Mouse (Mus musculus) hindbrain, embryonic 16.5 days (tissue): ENCODE results near the gene Cmtm8. TPM values are rescaled to one million over a fixed set of nuclear protein-coding genes. Genes with fewer than 3 reads are reported as not detected.

Experiments used
- ATAC-seq: fragments of 200-750 bp; cut with Nextera tagmentation; 2 replicates; pipeline ENCODE4 v1.8.0; 2017; ENCODE audit warnings: moderate TSS enrichment, moderate library complexity
- H3K27ac ChIP-seq: fragments of 300-500 bp; sonication (generic); 2 replicates; pipeline ENCODE4 v1.5.1; 2014; ENCODE audit warnings: low read depth, mild to moderate bottlenecking, control low read depth, low read length, moderate library complexity
- H3K27me3 ChIP-seq: fragments of 300-500 bp; sonication (generic); replicated peaks from 2 replicates; pipeline ENCODE4 v1.6.1; 2014; ENCODE audit warnings: low read length; ENCODE audit not compliant: control insufficient read depth, insufficient read depth
- H3K36me3 ChIP-seq: fragments of 300-500 bp; sonication (generic); 2 replicates; pipeline ENCODE4 v1.6.1; 2014; ENCODE audit warnings: mild to moderate bottlenecking, low read length, moderate library complexity, mixed read lengths; ENCODE audit not compliant: control insufficient read depth, insufficient read depth
- H3K4me1 ChIP-seq: fragments of 300-500 bp; sonication (generic); 2 replicates; pipeline ENCODE4 v1.6.1; 2014; ENCODE audit warnings: low read depth, low read length; ENCODE audit not compliant: control insufficient read depth, insufficient read depth
- H3K4me2 ChIP-seq: fragments of 300-500 bp; sonication (generic); 2 replicates; pipeline ENCODE4 v1.6.1; 2014; ENCODE audit warnings: mild to moderate bottlenecking, low read length, control low read depth, moderate library complexity
- H3K4me3 ChIP-seq: fragments of 300-500 bp; sonication (generic); 2 replicates; pipeline ENCODE4 v1.5.1; 2014; ENCODE audit warnings: mild to moderate bottlenecking, low read length, control low read depth, moderate library complexity
- H3K9ac ChIP-seq: fragments of 300-500 bp; sonication (generic); 2 replicates; pipeline ENCODE4 v1.6.1; 2014; ENCODE audit warnings: low read depth, mild to moderate bottlenecking, control low read depth, low read length, moderate library complexity
- H3K9me3 ChIP-seq: fragments of 300-500 bp; sonication (generic); 2 replicates; pipeline ENCODE4 v1.6.1; 2014; ENCODE audit warnings: mild to moderate bottlenecking, low read length, moderate library complexity; ENCODE audit not compliant: control insufficient read depth
- WGBS: fragments of 180-500 bp; shearing (Covaris S2); extraction: QIAGEN DNeasy Blood & Tissue Kit; methylation state at CpG from one replicate; pipeline ENCODE4 v1.1.7; 2014; 5-methylcytosine and 5-hydroxymethylcytosine counted together
- polyA plus RNA-seq: library from polyadenylated mRNA; unstranded; fragments of >200 nt; fragmentation: Nextera tagmentation; extraction: Ambion mirVana; gene quantifications from 2 replicates; pipeline ENCODE4 v1.2.1, GENCODE M21; 2015

Gene Cmtm8
- polyA plus RNA-seq, 1 experiment from 2014 or later, result 6.8 TPM

GRCm38 (mm10) chr9:114812001-114812400 lies 32.0 kb downstream of the Cmtm8 start:
- Histone ChIP-seq H3K27ac (no peak overlapping the region), H3K9me3 (no peaks in the 10 kb centered on the region), H3K4me2 (no peak overlapping the region), H3K4me1 (no peaks in the 10 kb centered on the region), H3K36me3 (no peaks in the 10 kb centered on the region), H3K9ac (no peak overlapping the region), H3K27me3 (no peaks in the 10 kb centered on the region), H3K4me3 (no peak overlapping the region)
- WGBS, result 84% methylated on average over 4 of the region's 4 CpGs
- no peak for ATAC-seq

DNA sequence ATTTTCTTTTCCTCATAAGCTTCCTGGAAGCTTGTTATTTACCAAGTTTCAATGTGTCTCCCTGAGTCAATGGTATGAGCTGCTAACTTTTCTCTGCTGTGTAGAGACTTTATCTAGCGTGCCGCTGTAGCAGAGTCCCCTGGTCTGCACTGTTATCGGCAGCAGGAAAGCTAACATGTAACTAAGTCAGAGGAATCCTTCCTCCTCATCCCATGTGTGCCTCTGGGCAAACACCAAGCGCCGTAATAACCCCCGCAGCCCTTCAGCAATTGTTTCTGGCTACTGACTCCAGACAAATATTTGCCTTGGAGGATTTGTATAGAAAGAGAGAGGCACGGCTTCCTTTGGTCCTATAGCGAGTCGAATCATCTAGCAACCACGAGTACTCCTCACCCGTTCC lies 33.1 kb downstream of the Cmtm8 start:
- no peaks in the 10 kb centered on the region for H3K36me3 ChIP-seq
- no peaks in the 10 kb centered on the region for H3K4me1 ChIP-seq
- H3K4me3 ChIP-seq, result no peak overlapping the region
- H3K4me2 ChIP-seq, result no peak overlapping the region
- no peak overlapping the region for H3K27ac ChIP-seq
- 75% methylated on average over 11 of the region's 11 CpGs for WGBS
- ATAC-seq, result no peak
- H3K9ac ChIP-seq, result no peak overlapping the region
- H3K27me3 ChIP-seq, result no peaks in the 10 kb centered on the region
- no peaks in the 10 kb centered on the region for H3K9me3 ChIP-seq

DNA sequence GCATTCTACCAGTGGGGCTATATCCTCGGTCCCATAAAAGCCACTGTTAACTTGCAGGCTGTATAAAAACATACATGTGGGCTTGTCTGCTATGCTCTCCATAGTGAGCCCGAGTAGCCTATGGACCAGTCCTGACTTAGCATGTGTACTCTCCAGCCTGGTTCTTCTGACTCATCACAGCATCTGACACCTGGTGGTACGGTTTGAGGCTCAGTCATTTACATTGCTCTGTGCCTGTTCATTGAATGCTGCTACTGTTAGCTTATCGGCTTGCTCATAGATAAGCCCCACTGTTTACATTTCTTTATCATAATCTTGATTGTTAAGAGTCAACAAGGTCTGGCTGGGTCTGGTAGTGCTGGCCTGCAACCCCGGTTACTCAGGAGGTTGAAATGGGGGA lies 35.3 kb downstream of the Cmtm8 start:
- Histone ChIP-seq H3K4me3 (no peak overlapping the region), H3K9ac (no peak overlapping the region), H3K9me3 (no peaks in the 10 kb centered on the region), H3K4me1 (no peaks in the 10 kb centered on the region), H3K36me3 (no peaks in the 10 kb centered on the region), H3K4me2 (no peak overlapping the region), H3K27ac (no peak overlapping the region), H3K27me3 (no peaks in the 10 kb centered on the region)
- no peak for ATAC-seq
- 84% methylated on average over 5 of the region's 5 CpGs for WGBS

DNA sequence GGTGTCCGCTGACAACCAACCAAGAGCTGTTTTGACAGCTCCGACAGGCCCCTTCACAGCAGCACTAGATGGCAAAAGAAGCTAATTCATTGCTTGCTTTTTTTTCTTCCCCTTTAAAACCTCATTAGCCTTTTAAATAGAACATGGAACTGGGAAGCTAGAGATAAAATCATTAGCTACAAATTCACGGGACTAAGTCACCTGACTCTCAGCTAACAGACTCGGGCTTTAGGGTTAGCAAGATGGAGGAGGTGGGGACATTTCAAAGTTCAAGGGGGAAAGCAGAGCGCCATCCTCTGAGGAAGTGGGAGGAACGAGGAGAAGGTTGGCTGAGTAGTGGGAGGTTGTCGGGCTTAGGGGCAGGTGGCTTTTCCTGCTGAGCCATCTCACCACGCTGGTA lies 36.7 kb downstream of the Cmtm8 start:
- Histone ChIP-seq H3K27me3 (no peaks in the 10 kb centered on the region), H3K27ac (no peak overlapping the region), H3K9ac (no peak overlapping the region), H3K4me2 (no peak overlapping the region), H3K4me3 (no peak overlapping the region), H3K9me3 (no peaks in the 10 kb centered on the region), H3K4me1 (no peaks in the 10 kb centered on the region), H3K36me3 (no peaks in the 10 kb centered on the region)
- no peak for ATAC-seq
- 65% methylated on average over 8 of the region's 8 CpGs for WGBS

DNA sequence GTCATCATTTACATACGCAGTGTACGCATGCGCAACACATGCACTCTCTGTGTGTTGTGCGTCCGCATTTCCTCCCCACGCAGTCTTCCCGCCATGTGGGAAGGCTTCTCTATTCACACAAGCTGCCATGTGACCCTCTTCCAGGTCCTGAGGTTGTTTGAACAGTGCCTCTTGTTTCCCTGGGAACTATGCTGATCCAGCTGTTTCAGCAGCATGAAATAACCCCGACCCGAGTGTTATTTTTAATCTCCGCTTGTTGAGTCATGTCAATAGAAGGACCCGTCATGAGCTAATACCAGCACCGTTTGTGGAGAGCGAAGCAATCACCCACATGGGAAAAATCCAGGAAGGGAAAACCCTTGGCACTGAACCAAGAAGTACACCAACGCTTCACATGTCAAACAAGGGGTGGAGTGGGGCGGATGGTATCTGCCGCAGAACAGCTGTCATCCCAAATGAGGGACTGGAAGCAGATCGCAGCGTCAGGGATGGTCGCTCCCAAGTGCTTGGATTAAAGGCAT lies 38.7 kb downstream of the Cmtm8 start:
- Histone ChIP-seq H3K27ac (no peak overlapping the region), H3K27me3 (no peaks in the 10 kb centered on the region), H3K4me3 (no peak overlapping the region), H3K36me3 (no peaks in the 10 kb centered on the region), H3K4me2 (no peak overlapping the region), H3K4me1 (peaks cover 5% of the 10 kb centered on the region; the same call in 1 of the 2 replicates), H3K9me3 (no peaks in the 10 kb centered on the region), H3K9ac (no peak overlapping the region)
- 56% methylated on average over 19 of the region's 19 CpGs for WGBS
- no peak for ATAC-seq

DNA sequence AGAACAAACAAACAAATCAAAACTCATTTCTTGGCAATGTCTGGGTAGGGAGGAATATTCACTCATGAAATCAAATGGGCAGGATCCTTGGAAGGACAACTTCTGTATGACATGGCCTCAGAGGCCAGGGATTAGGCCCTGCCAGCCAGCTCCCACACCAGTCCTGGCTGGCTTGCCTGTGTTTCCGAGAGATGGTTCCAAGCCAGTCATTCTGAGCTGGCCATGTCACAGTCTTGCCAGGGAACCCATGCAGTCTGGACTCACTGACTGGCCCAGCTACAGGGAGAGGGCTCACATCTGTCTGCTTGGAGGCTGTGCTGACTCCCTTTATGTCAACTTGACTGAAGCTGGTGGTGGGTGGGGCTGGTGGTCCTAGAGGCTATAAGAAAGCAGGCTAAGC lies 41.8 kb downstream of the Cmtm8 start:
- H3K27ac ChIP-seq, result no peak overlapping the region
- no peaks in the 10 kb centered on the region for H3K9me3 ChIP-seq
- 89% methylated on average over 1 of the region's 1 CpGs for WGBS
- no peaks in the 10 kb centered on the region for H3K36me3 ChIP-seq
- H3K9ac ChIP-seq, result no peak overlapping the region
- H3K4me2 ChIP-seq, result no peak overlapping the region
- peaks cover 8% of the 10 kb centered on the region for H3K4me1 ChIP-seq
- H3K4me3 ChIP-seq, result no peak overlapping the region
- ATAC-seq, result no peak
- no peaks in the 10 kb centered on the region for H3K27me3 ChIP-seq

DNA sequence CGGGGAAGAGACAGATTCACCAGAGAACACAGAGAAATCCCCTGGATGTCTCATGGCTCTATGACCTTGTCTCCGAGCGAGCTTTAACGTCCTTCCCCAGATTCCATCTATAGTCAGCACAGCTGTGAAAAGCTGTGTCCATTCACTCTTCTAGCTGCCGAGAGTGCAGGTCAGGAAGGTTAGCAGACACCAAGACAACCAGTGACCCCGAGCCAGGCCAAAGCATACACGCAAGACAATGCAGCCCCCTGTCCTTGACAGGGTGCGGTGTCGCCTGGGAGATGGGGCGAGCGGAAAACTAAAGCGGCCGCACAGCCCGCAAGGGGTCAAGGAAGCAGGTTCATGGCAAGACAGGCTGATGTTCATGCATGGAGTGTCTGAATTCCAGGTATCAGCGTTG lies 42.7 kb downstream of the Cmtm8 start:
- Histone ChIP-seq H3K27me3 (no peaks in the 10 kb centered on the region), H3K4me1 (peaks cover 8% of the 10 kb centered on the region), H3K4me3 (no peak overlapping the region), H3K4me2 (no peak overlapping the region), H3K9ac (no peak overlapping the region), H3K9me3 (no peaks in the 10 kb centered on the region), H3K36me3 (no peaks in the 10 kb centered on the region), H3K27ac (no peak overlapping the region)
- no peak for ATAC-seq
- WGBS, result 18% methylated on average over 15 of the region's 15 CpGs

DNA sequence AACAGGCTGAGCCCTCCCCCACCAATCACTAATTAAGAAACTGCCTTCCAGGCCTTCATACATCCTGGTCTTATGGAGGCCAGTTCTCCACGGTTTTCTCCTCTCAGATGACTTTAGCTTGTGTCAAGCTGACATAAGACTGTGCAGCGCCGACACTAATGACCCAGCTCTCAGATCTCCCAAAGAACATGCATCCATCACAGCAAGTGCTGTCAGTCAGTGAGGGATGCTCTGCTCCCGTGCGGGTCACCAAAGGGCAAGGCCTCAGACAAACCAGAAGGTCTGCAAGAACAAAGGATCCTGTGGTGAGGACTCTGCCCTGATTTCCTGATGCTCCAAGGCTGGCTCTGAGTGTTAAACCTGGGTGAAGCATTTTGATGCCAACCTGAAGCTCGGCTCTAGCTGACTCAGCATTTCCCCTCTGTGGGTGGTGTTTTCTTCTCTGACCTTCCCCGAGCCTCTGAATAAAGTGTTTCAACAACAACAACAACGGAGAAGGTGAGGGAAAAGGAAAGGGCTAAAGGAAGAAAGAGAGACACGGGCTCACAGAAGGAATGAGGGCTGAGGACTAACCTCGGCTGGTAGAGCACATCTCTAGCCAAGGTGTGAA lies 44.4 kb downstream of the Cmtm8 start:
- Histone ChIP-seq H3K9ac (no peak overlapping the region), H3K4me2 (no peak overlapping the region), H3K36me3 (no peaks in the 10 kb centered on the region), H3K4me1 (peaks cover 8% of the 10 kb centered on the region), H3K27me3 (no peaks in the 10 kb centered on the region), H3K27ac (no peak overlapping the region), H3K9me3 (no peaks in the 10 kb centered on the region), H3K4me3 (no peak overlapping the region)
- WGBS, result 39% methylated on average over 10 of the region's 10 CpGs
- no peak for ATAC-seq

DNA sequence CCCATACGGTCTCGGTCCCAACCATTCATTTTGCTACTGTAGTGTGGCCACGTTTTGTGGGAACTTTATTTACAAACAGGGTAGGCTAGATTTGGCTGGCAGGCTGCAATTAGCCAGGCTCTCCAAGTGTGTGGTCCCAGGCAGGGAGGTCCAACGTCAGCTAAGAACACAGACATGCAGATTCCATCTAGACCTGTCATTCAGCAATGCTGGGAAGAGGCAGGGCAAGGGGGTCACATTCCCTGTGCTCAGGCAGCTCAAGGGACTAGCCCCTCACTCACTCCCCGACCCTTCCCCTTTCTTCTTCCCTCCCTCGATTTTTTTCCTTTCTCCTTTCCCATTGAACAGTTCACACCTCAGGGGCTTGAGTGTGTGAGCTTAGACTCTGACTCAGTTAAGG lies 45.1 kb downstream of the Cmtm8 start:
- Histone ChIP-seq H3K4me1 (peaks cover 8% of the 10 kb centered on the region), H3K27ac (no peak overlapping the region), H3K36me3 (no peaks in the 10 kb centered on the region), H3K9me3 (no peaks in the 10 kb centered on the region), H3K4me3 (no peak overlapping the region), H3K27me3 (no peaks in the 10 kb centered on the region), H3K9ac (no peak overlapping the region), H3K4me2 (no peak overlapping the region)
- no peak for ATAC-seq
- 34% methylated on average over 6 of the region's 6 CpGs for WGBS
